Mouse (Mus musculus) frontal cortex, postnatal 36 days (tissue): Measurements from ENCODE around the gene Ggn.
"Not testable (repeated sequence)": the region's sequence is repeated elsewhere in the genome, so short reads cannot be mapped to it uniquely, and the experiment has no call there.

Experiments used
- DNase-seq, 2 experiments: peaks; one replicate each; pipeline ENCODE4 v3.0.0; 2022; ENCODE audit warnings: low spot score in 2 of 2

The Ggn gene

GRCm38 (mm10) chr7:29170066-29170754 is at the start of gene Ggn, which contains the start of gene Spred3:
TSS of gene Ggn (plus strand) at chr7:29170210.
TSS of gene Spred3 (minus strand) at chr7:29170411.
- DNase-seq: peak in 1 of 2 experiments; percentile 49

DNA sequence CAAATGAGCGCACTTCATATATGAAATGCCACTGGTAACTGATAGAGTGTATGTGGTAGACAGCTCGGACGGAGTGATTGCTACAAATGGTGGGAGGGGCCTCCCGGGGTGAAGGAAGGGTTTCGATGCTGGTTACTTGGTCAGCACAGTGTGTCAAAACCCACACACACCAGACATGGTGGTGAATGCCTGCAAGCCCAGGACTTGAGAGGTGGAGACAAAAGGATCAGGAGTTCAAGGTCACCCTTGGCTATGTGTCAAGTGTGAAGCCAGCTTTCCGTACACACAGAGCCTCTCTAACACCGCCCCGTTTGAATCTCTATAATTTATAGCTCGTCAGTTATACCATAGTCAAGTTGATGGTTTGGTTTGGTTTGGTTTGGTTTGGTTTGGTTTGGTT is 47.2 kb upstream of the Ggn start:
- DNase-seq: no peak

- DNase-seq: no peak
Observed at GRCm38 (mm10) chr7:29123531-29124358, 46.3 kb upstream of the Ggn start.

DNA sequence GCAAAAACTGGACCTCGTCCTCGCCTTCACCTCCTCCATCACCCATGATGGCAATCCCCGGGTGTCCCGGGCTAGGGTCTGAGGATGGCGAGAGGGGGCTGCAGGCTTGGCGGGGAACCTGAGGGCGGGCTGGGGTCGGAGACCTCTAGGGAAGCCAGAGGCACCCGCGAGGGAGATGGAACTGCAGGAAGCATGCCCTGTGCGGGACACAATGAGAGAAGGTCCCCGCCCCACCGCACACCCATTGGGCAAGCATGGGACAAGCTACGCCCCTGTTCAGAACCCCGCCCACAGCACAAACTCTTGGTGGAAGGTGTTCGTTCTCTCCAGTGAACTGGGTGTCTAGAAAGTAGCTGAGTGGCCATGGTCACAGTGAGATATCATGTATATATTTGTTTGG is 45.0 kb upstream of the Ggn start, which contains the start of gene Ryr1:
Ryr1 (minus strand) TSS at position 210 of the 400 bp plus-strand sequence.
- no peak for DNase-seq

GRCm38 (mm10) chr7:29126173-29126915 is 43.7 kb upstream of the Ggn start:
- DNase-seq: peak; percentile 25 to 29

DNA sequence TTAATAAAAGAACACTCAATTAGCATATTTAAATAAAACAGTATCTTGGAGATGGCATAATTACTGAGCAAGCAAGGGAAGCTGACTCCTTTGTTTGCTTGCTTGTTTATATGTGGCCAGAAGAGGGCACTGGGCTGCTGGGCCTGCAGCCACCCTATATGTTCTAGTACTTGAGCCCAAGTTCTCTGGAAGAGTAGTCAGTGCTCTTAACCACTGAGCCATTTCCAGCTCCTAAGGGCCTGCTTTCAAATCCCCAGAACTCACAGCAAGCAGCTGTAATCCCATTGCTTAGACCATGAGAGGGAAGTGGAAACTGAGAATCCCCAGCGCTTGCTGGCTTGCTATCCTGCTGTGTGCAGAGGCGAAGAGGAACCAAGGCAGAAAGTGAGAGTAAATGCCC is 41.3 kb upstream of the Ggn start:
- no peak for DNase-seq

DNA sequence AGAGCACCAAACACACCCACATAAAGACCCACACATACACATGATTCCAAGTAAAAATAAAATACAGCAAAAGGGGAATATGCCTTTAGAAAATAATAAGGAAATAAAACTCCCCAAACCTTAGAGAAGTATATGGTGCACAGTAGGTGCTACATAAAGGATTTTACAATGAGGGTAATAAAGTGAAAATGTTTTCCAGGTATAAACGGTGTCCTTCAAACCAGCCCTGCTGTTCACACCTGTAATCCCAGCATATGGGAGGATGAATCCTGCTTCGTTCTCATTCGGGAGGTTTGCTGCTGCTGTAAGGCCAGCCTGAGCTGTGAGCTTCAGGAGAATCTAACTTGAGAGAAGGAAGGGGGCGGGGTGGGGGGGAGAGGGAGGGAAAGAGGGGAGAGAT is 35.8 kb upstream of the Ggn start:
- DNase-seq: no peak

DNA sequence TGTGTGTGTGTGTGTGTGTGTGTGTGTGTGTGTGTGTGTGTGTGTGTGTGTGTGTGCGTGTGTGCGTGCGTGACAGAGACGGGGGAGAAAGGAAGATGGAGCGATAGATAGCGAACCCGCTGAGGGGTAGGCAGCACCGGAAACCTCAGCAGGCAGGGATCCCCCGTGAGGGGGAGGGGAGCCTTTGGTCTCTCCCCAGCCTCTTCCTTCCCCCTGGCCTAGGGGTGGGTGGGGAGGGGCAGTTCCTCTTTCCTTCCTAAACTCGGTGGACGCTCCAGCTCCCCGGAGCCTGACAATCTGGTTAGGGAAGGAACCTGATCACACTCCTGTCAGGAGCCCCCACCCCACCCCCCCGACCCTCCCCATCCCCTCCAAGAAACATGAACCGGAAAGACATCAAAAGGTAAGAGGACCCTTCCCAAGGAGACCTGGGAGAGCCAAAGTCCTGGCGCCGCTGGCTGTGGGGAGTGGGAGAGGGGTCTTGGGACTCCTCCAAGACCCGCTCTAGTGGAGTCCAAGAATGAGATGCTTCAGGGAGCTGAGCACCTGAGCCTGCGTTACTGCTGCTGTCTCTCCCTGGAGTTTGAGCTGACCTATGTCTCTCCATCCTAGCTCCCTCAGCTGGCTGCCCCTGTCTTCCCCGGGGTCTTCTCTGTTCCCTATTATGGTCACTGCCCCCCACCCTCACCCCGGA is 35.2 kb upstream of the Ggn start, which contains the start of gene Rasgrp4:
Rasgrp4 (plus strand) TSS at position 159 of the 694 bp plus-strand sequence.
- no peak for DNase-seq

DNA sequence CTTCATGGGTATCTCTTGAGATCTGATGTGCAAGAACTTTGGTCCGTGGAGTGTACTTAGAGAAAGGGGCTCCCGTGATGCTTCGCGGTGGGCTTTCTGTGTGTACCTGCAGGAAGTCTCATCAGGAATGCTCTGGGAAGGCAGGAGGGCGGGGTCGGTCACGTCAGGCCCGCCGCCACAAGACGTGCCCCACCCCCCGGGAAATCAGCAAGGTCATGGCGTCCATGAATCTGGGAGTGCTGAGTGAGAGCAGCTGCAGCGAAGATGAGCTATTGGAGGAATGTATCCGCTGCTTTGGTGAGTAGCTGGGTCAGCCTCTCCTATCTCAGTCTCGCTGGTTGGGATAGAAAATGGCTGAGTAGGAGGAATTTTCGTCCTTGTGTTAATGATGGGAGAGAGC is 32.6 kb upstream of the Ggn start:
- no peak for DNase-seq

DNA sequence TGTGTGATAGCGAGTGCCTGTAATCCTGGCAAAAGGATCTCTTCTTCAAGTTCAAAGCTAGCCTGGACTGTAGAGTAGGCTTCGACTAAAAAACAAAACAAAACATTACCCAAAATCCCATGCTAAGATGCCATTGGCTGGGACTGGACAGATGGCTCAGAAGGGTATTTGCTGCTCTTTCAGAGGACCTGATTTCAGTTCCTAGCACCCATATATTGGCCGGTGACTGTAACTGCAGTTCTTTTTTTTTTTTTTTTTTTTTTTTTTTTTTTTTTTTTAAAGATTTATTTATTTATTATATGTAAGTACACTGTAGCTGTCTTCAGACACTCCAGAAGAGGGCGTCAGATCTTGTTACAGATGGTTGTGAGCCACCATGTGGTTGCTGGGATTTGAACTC is 30.8 kb upstream of the Ggn start:
- DNase-seq: not testable (repeated sequence)

DNA sequence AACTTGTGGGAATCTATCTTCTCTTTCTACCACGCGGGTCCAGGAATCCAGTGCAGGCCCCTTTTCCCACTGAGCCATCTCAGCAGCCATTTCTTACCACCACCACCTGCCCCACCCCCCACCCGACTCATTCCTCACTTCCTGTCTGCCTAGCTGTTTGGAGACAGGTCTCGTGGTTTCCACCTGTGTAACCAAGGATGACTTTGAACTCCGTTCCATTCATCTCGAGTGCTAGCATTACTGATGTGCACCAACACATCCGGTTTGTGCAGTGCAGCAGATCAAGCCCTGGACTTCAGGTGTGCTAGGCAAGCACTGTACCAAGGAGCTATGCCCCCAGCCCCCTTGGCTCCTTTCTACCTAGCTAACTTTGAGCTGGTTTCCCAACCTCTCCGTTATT is 28.6 kb upstream of the Ggn start:
- DNase-seq: no peak

- no peak for DNase-seq
Observed at GRCm38 (mm10) chr7:29144006-29144405, 26.0 kb upstream of the Ggn start.

DNA sequence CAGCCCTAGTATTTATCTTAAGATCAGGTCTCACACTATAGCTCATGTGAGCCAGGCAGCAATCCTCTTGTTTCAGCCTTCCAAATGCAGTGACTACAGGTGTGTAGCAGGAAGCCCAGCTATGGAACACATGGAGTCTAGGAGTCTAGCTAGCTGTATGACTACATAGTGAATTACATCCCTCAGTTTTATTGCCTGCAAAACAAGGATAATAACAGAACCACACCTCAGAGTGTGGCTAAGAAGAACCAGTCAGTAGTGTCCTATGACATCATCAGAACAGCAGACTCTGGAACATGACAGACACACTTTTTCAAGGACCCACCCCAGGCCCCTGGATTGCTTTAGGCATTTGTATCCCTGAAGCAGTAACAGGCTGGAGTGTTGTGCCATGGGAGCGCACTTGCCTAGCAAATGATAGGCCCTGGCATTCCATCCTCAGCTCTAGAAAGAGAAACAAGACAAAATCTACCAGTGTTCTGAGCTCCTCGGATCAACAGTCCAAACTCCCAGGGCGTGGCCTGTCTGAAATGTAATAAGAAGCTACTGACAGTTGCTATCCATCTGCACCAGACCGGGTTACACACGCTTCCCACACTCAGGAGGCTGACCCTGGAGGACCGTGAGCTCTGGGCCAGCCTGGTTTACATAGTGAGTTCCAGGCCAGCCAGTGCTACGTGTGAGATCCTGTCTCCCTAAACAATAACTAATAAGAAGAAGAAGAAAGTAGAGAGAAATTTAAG is 23.2 kb upstream of the Ggn start:
- DNase-seq: no peak

GRCm38 (mm10) chr7:29148771-29149170 is 21.2 kb upstream of the Ggn start:
- no peak for DNase-seq

GRCm38 (mm10) chr7:29151486-29151885 is 18.5 kb upstream of the Ggn start:
- DNase-seq: no peak

DNA sequence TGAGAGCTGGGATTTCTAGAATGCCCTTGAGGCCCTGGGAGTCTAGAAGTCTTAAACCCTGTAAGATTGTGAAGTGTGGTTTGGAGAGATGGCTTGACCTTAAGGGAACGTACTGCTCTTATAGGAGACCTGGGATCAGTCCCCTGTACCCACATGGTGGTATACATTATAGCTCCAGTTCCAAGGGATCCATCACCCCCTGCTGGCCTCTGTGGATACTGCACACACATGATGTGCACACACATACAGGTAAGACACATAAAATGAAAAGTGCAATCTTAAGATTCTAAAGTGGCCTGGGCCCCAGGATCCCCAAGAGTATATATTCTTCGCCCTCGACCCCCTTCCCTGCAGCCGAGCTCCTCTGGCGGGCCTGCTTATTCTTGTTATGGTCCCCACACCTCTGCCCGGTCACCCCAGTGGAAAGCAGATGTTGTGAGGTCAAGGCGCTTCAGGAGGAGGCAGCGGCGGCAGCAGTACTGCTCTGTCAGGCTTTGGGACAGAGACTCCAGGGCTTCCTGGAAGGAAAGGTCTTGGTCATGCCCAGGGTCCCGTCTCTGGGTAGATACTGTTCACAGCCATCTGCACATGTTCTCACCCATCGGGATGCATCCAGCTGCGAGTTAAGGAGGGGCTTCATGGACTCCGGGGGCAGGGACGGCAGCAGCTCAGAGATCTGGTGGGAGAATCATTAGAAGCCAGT is 15.8 kb upstream of the Ggn start:
- no peak for DNase-seq

DNA sequence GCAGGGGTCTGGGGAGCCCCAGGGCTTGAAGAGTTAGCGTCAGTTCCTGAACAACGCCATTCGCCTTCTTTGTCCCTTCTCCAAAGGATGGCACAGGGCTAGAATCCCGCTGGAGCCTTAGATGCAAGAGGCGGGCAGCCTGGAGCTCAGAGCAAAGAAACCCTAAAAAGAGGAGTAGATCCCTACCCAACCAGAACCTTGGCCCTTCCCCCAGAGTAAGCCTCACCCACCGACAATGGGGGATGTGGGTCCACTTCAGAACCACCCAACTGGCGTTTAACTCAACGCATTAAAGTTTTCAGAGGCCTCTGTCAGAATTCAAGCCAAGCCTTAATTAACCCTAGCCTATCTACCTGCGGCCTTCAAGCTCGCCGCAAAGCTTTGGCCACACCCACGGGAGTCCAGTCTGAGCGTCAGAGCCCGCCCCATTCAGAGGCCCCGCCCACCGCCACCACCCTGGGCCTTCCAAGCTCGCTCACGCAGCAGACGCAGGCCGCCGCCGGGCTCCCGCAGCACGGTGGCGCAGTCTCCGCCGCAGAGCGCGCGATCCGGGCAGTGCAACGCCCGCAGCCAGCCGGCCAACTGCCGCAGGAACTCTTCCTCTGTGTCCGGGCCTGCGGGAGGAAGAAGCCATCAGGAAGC is 14.7 kb upstream of the Ggn start:
- DNase-seq: peak; percentile 87 to 92

GRCm38 (mm10) chr7:29155838-29156782 is 13.9 kb upstream of the Ggn start, which contains the start of gene Fam98c:
TSS of gene Fam98c (minus strand) at chr7:29156234.
- DNase-seq: peak; percentile 88 to 89

- DNase-seq: no peak
Observed at GRCm38 (mm10) chr7:29158264-29158663, 11.7 kb upstream of the Ggn start.
